Mouse (Mus musculus): Measurements from ENCODE around the gene Scube3.

DNA sequence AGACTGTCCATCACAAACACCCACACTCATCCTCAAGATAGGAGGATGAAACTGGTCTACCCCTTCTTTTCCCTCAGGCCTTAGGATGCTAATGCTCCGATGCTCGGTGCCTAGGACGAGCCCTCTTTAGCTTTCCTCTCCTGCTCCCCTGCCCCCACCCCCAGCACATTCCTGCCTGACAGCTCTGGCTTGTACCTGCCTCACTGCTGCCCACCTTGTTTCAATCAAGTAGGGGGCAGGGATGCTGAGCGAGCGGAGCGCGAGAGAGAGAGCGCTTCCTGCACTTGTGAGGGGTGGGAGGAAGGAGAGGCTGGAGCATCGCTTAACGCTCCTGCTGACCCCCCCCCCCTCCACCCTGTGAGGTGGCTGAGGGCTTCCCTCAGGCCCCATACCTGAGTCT lies 18.4 kb downstream of the Scube3 start:
- TF ChIP-seq CTCF (IDR thresholded peaks at IDR 0.05; ENCODE audit: low read depth, low read length) (no peak), TAL1 (conservative IDR thresholded peaks at IDR 0.05; ENCODE audit: low read depth, low read length) (no peak), GATA1 (IDR thresholded peaks at IDR 0.05; ENCODE audit: borderline replicate concordance, low read length) (no peak), POLR2AphosphoS5 (IDR thresholded peaks at IDR 0.05; ENCODE audit: insufficient replicate concordance, low read depth, low read length) (no peak)

Measured in G1E (cell line).